Mouse (Mus musculus): ENCODE data around the gene Gabbr2.

DNA sequence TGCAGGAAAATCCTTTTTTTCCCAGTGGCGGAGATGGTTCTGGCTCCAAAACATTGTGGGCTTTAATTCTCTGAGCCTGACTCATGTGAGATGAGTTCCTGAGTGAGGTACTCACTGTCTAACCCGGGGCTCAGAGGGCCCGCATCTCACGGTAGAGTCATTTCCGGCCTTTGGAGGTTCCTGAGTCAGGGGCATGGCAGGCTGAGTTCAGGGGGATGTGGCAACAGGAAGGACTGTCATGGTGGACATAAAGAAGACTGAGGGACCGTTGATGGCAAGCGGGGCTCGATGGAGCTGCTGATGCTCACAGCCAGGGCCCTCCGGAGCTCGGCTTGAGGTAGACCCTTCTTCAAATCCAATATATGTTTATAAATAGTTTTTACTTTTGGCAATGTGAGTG lies 288.5 kb downstream of the Gabbr2 start:
- TF ChIP-seq GATA1 (IDR thresholded peaks at IDR 0.05; ENCODE audit: low read length) (no peak), TAL1 (IDR thresholded peaks at IDR 0.05; ENCODE audit: low read length) (no peak)

Measured in erythroblast, embryonic 14.5 days (primary cell).